Comparison of ENCODE assay signal across 8 mouse cellular contexts in genomic region chr5:110386371-110387330, GRCm38 (mm10). TPM values are rescaled to one million over a fixed set of nuclear protein-coding genes. Genes with fewer than 3 reads are reported as not detected.
A peak's percentile ranks its signal among the peaks of the same experiment; 100 is the strongest.
DNase-seq lines count a peak whose midpoint lies in the region; ATAC-seq and TF ChIP-seq lines count a peak whose summit lies in the region.

No protein-coding gene starts in this region.

- under 1% methylated on average over 90 of the region's 90 CpGs for WGBS in embryonic facial prominence, embryonic 13.5 days
- WGBS in heart, embryonic 10.5 days: 2% methylated on average over 90 of the region's 90 CpGs
- WGBS in liver, embryonic 11.5 days: 3% methylated on average over 90 of the region's 90 CpGs
- WGBS in stomach, embryonic 16.5 days: under 1% methylated on average over 90 of the region's 90 CpGs

- peaks cover 28% of the 10 kb centered on the region for H3K4me1 ChIP-seq in embryonic facial prominence, embryonic 13.5 days
- peaks cover 39% of the 10 kb centered on the region for H3K4me1 ChIP-seq in heart, embryonic 10.5 days
- no peaks in the 10 kb centered on the region for H3K4me1 ChIP-seq in liver, embryonic 11.5 days (replicated peaks; ENCODE audit: control insufficient read depth, insufficient read depth, low read length)
- peaks cover 9% of the 10 kb centered on the region; the same call in 1 of the 2 replicates for H3K4me1 ChIP-seq in stomach, embryonic 16.5 days (ENCODE audit: control insufficient read depth, insufficient read depth, low read length)

- H3K36me3 ChIP-seq in embryonic facial prominence, embryonic 13.5 days: 0 out of 2 replicates have a peak, but pooled peaks cover 4% of the 10 kb centered on the region
- no peaks in the 10 kb centered on the region for H3K36me3 ChIP-seq in heart, embryonic 10.5 days
- H3K36me3 ChIP-seq in liver, embryonic 11.5 days (ENCODE audit: control insufficient read depth, insufficient read depth, low read length): no peaks in the 10 kb centered on the region
- no peaks in the 10 kb centered on the region for H3K36me3 ChIP-seq in myocyte (ENCODE audit: control insufficient read depth, insufficient read depth)
- no peaks in the 10 kb centered on the region for H3K36me3 ChIP-seq in stomach, embryonic 16.5 days (ENCODE audit: control insufficient read depth, insufficient read depth, low read length)

- TF ChIP-seq POLR2A in myocyte (IDR thresholded peaks at IDR 0.05; ENCODE audit: insufficient read length, low read depth): no peak

- no peaks in the 10 kb centered on the region for H3K9me3 ChIP-seq in embryonic facial prominence, embryonic 13.5 days
- no peaks in the 10 kb centered on the region for H3K9me3 ChIP-seq in heart, embryonic 10.5 days
- H3K9me3 ChIP-seq in liver, embryonic 11.5 days (ENCODE audit: control insufficient read depth, low read length): no peaks in the 10 kb centered on the region
- no peaks in the 10 kb centered on the region for H3K9me3 ChIP-seq in stomach, embryonic 16.5 days (replicated peaks; ENCODE audit: control insufficient read depth, low read length)

- peak overlapping the region; percentile 74 for H3K4me3 ChIP-seq in embryonic facial prominence, embryonic 13.5 days
- peak overlapping the region; percentile 73 for H3K4me3 ChIP-seq in heart, embryonic 10.5 days
- peak overlapping the region; percentile 60 for H3K4me3 ChIP-seq in liver, embryonic 11.5 days (ENCODE audit: low read depth, low read length)
- no peak overlapping the region for H3K4me3 ChIP-seq in myocyte
- H3K4me3 ChIP-seq in stomach, embryonic 16.5 days (replicated peaks; ENCODE audit: low read length): peak overlapping the region; percentile 64

- H3K9ac ChIP-seq in embryonic facial prominence, embryonic 13.5 days: peak overlapping the region; percentile 82
- peak overlapping the region; percentile 46; the same call in 1 of the 2 replicates for H3K9ac ChIP-seq in liver, embryonic 11.5 days (ENCODE audit: low read depth, low read length)
- H3K9ac ChIP-seq in stomach, embryonic 16.5 days (ENCODE audit: low read length): peak overlapping the region; percentile 73

- no peaks in the 10 kb centered on the region for H3K79me2 ChIP-seq in myocyte (ENCODE audit: control insufficient read depth, insufficient read depth)

- H3ac ChIP-seq in myocyte (ENCODE audit: control insufficient read depth, insufficient read length): no peak overlapping the region

- peak; percentile 83 for ATAC-seq in embryonic facial prominence, embryonic 13.5 days (ENCODE audit: insufficient number of reproducible peaks, insufficient read depth, low FRiP score, low TSS enrichment, low read depth)
- ATAC-seq in liver, embryonic 11.5 days (replicated peaks; ENCODE audit: low FRiP score): peak; percentile 80
- ATAC-seq in stomach, embryonic 16.5 days (ENCODE audit: insufficient read depth, low FRiP score): peak; percentile 88; the same call in 1 of the 2 replicates

- DNase-seq in heart, adult 11 months: peak; percentile 97
- no peak for DNase-seq in heart, adult 8-10 months (ENCODE audit: low spot score)
- no peak for DNase-seq in heart, embryonic 10.5 days (ENCODE audit: low spot score)
- peak; percentile 67 for DNase-seq in kidney, adult 9 months
- DNase-seq in liver, embryonic 11.5 days (ENCODE audit: low spot score): peak; percentile 75

- H3K4me2 ChIP-seq in embryonic facial prominence, embryonic 13.5 days: peak overlapping the region; percentile 71
- peak overlapping the region; percentile 82 for H3K4me2 ChIP-seq in liver, embryonic 11.5 days
- H3K4me2 ChIP-seq in myocyte (ENCODE audit: low read depth): peak overlapping the region; percentile 61
- peak overlapping the region; percentile 61 for H3K4me2 ChIP-seq in stomach, embryonic 16.5 days (ENCODE audit: low read depth, low read length)

- no peaks in the 10 kb centered on the region for H3K27me3 ChIP-seq in embryonic facial prominence, embryonic 13.5 days
- peaks cover 25% of the 10 kb centered on the region for H3K27me3 ChIP-seq in heart, embryonic 10.5 days (ENCODE audit: insufficient read depth, poor library complexity, severe bottlenecking)
- peaks cover 22% of the 10 kb centered on the region for H3K27me3 ChIP-seq in liver, embryonic 11.5 days (replicated peaks; ENCODE audit: control insufficient read depth, insufficient read depth, low read length)
- H3K27me3 ChIP-seq in myocyte (ENCODE audit: control insufficient read depth, insufficient read depth, insufficient read length): no peaks in the 10 kb centered on the region
- H3K27me3 ChIP-seq in stomach, embryonic 16.5 days (ENCODE audit: control insufficient read depth, insufficient read depth, low read length): no peaks in the 10 kb centered on the region

- H3K27ac ChIP-seq in embryonic facial prominence, embryonic 13.5 days: peak overlapping the region; percentile 48
- H3K27ac ChIP-seq in heart, embryonic 10.5 days: peak overlapping the region; percentile 82
- no peak overlapping the region for H3K27ac ChIP-seq in liver, embryonic 11.5 days (ENCODE audit: low read depth, low read length)
- no peak overlapping the region for H3K27ac ChIP-seq in stomach, embryonic 16.5 days (ENCODE audit: low read length)

TF ChIP-seq in myocyte, 11 proteins besides CTCF, POLR2A, EP300 and RAD21:
- TF ChIP-seq USF1 (IDR thresholded peaks at IDR 0.05; ENCODE audit: low read depth) (no peak), POLR2AphosphoS2 (IDR thresholded peaks at IDR 0.05; ENCODE audit: insufficient read length, low read depth) (no peak), MYOG (IDR thresholded peaks at IDR 0.05; ENCODE audit: control insufficient read depth in 1 of 3, insufficient read depth in 1 of 3, insufficient read length in 2 of 3, low read depth in 2 of 3) (no peak), E2F4 (IDR thresholded peaks at IDR 0.05; ENCODE audit: insufficient read depth) (no peak), SRF (IDR thresholded peaks at IDR 0.05; ENCODE audit: control insufficient read depth, insufficient read length, low read depth) (no peak), MAX (IDR thresholded peaks at IDR 0.05; ENCODE audit: low read depth) (no peak), TCF12 (IDR thresholded peaks at IDR 0.05; ENCODE audit: insufficient read depth, poor library complexity, severe bottlenecking) (no peak), CEBPB (IDR thresholded peaks at IDR 0.05; ENCODE audit: insufficient read depth, poor library complexity, severe bottlenecking) (no peak), MYOD1 (IDR thresholded peaks at IDR 0.05; ENCODE audit: control insufficient read depth in 1 of 3, insufficient read length in 2 of 3, low read depth in 2 of 3) (no peak), TCF3 (IDR thresholded peaks at IDR 0.05; ENCODE audit: insufficient read length, low read depth) (no peak), REST (IDR thresholded peaks at IDR 0.05; ENCODE audit: insufficient read depth, insufficient read length) (no peak)
TF ChIP-seq in myocyte: peak in this region for 0.

RNA-seq across cellular contexts. Expression of gene Lrcol1, which starts 42.1 kb away (rescaled TPM):
- total RNA-seq in heart, adult 8-10 months (2022): not detected
- polyA plus RNA-seq in embryonic facial prominence, embryonic 13.5 days (2015; fragmentation: Nextera tagmentation; extraction: Ambion mirVana): not detected in 2 replicates
- not detected in 2 replicates for polyA plus RNA-seq in heart, embryonic 10.5 days (2016; fragmentation: Nextera tagmentation; extraction: Ambion mirVana)
- not detected in 2 replicates for polyA plus RNA-seq in liver, embryonic 11.5 days (2014; fragmentation: Nextera tagmentation; extraction: Ambion mirVana)
- polyA plus RNA-seq in myocyte (2012; fragmentation: generic; extraction: Trizol): not detected
- polyA plus RNA-seq in stomach, embryonic 16.5 days (2015; fragmentation: Nextera tagmentation; extraction: Ambion mirVana): not detected in 2 replicates

RNA-seq across cellular contexts. Expression of gene P2rx2, which starts 43.6 kb away (rescaled TPM):
- total RNA-seq in heart, adult 8-10 months (2022): not detected
- 2.6 and 3.1 TPM in 2 replicates for polyA plus RNA-seq in embryonic facial prominence, embryonic 13.5 days (2015; fragmentation: Nextera tagmentation; extraction: Ambion mirVana)
- polyA plus RNA-seq in heart, embryonic 10.5 days (2016; fragmentation: Nextera tagmentation; extraction: Ambion mirVana): 0.27 and 0.44 TPM in 2 replicates
- 0.14 and 0.29 TPM in 2 replicates for polyA plus RNA-seq in liver, embryonic 11.5 days (2014; fragmentation: Nextera tagmentation; extraction: Ambion mirVana)
- 0.04 TPM for polyA plus RNA-seq in myocyte (2012; fragmentation: generic; extraction: Trizol)
- polyA plus RNA-seq in stomach, embryonic 16.5 days (2015; fragmentation: Nextera tagmentation; extraction: Ambion mirVana): 0.72 TPM in 2 replicates

Comparison
In these comparisons a context has a peak if more than half of its experiments do, and no peak if none do; other contexts are left out.
1. DNase-seq: peak in heart, adult 11 months (single experiment), kidney, adult 9 months (single experiment) and liver, embryonic 11.5 days (single experiment); none in heart, adult 8-10 months (single experiment) and heart, embryonic 10.5 days (single experiment).
2. H3K27ac ChIP-seq: peak in embryonic facial prominence, embryonic 13.5 days (single experiment) and heart, embryonic 10.5 days (single experiment); none in liver, embryonic 11.5 days (single experiment) and stomach, embryonic 16.5 days (single experiment).
3. Peak in every context shown above with its lines, with median percentiles within 50 percentile points of each other: ATAC-seq, H3K4me2 ChIP-seq and H3K9ac ChIP-seq.